Mouse (Mus musculus): ENCODE measurements at regions not wholly inside any gene's neighbourhood (a gene's known extent, or its start where the extent isn't known, plus 50 kb on each side); places are given as distances from the start of the nearest gene placed in this dataset.

DNA sequence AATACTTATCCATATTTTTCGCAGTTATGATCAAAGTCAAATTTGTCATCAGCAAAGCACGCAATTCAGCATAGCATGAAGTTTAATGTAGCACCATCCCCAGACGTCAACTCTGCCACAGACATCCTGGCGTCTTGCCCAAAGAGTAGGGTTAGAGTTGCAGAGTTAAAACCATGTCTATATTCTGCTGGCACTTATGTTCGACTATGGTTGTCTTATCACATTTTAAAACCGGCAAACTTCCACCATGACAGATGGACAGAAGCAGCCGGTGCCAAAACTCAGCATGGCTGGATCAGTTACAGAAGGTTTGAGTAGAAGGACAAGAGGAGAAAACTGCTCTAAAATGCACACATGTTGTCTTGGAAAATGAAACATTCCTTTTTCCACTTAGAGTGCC, 1383.6 kb upstream of the Slc39a10 start:
- WGBS: 50% methylated on average over 7 of the region's 7 CpGs
- peak; percentile 33; the same call in 1 of the 2 replicates for ATAC-seq (ENCODE audit: low read depth)
- Histone ChIP-seq H3K36me3 (ENCODE audit: control insufficient read depth, insufficient read depth, low read length) (no peaks in the 10 kb centered on the region), H3K4me1 (ENCODE audit: control insufficient read depth, insufficient read depth, low read length) (no peaks in the 10 kb centered on the region), H3K4me2 (ENCODE audit: low read depth, low read length) (no peak overlapping the region), H3K27me3 (replicated peaks; ENCODE audit: control insufficient read depth, insufficient read depth, low read length) (no peaks in the 10 kb centered on the region), H3K4me3 (ENCODE audit: low read depth, low read length) (no peak overlapping the region), H3K9ac (ENCODE audit: low read depth, low read length) (no peak overlapping the region), H3K9me3 (ENCODE audit: control insufficient read depth, low read length) (no peaks in the 10 kb centered on the region), H3K27ac (replicated peaks; ENCODE audit: low read depth, low read length) (no peak overlapping the region)
- DNase-seq (ENCODE audit: low spot score): peak; percentile 68

DNA sequence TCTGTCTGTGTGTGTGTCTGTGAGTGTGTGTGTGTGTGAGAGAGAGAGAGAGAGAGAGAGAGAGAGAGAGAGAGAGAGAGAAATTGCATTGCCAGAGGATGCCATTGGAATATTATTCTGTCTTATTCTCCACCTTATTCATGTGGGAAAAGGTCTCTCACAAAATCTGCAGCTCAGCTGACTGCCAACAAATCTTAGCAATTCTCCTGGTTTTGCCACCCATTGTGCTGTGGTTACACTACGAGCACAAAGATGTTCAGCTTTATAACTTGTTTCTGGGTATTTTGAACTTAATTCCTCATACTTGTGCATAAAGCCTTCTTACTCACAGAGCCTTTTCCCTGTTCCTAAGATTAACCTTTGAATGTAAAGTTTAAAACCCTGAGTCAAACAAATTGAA, 1383.0 kb upstream of the Slc39a10 start:
- WGBS: 41% methylated on average over 1 of the region's 1 CpGs
- no peaks in the 10 kb centered on the region for H3K9me3 ChIP-seq (ENCODE audit: control insufficient read depth, low read length)
- DNase-seq (ENCODE audit: low spot score) (no peak), ATAC-seq (ENCODE audit: low read depth) (no peak)
- no peak overlapping the region for H3K4me2 ChIP-seq (ENCODE audit: low read depth, low read length)
- no peak overlapping the region for H3K4me3 ChIP-seq (ENCODE audit: low read depth, low read length)
- no peaks in the 10 kb centered on the region for H3K36me3 ChIP-seq (ENCODE audit: control insufficient read depth, insufficient read depth, low read length)
- H3K27me3 ChIP-seq (replicated peaks; ENCODE audit: control insufficient read depth, insufficient read depth, low read length): no peaks in the 10 kb centered on the region
- no peak overlapping the region for H3K27ac ChIP-seq (replicated peaks; ENCODE audit: low read depth, low read length)
- no peak overlapping the region for H3K9ac ChIP-seq (ENCODE audit: low read depth, low read length)
- no peaks in the 10 kb centered on the region for H3K4me1 ChIP-seq (ENCODE audit: control insufficient read depth, insufficient read depth, low read length)

All from embryonic facial prominence, embryonic 14.5 days (tissue).